Mouse (Mus musculus) G1E-ER4 (cell line): ENCODE data around the gene Rps6ka2. TPM values are rescaled to one million over a fixed set of nuclear protein-coding genes. Genes with fewer than 3 reads are reported as not detected.

ENCODE experiments used
- GATA1 ChIP-seq: IDR thresholded peaks from one replicate; pipeline ENCODE4 v1.8.0; 2012; ENCODE audit warnings: low read length, inconsistent platforms
- polyA plus RNA-seq: library from polyadenylated mRNA; stranded (reverse); fragments of >175 nt; gene quantifications from 2 replicates; pipeline ENCODE4 v1.2.3, GENCODE M21; 2012

The Rps6ka2 gene
- polyA plus RNA-seq, 1 experiment = not detected

DNA sequence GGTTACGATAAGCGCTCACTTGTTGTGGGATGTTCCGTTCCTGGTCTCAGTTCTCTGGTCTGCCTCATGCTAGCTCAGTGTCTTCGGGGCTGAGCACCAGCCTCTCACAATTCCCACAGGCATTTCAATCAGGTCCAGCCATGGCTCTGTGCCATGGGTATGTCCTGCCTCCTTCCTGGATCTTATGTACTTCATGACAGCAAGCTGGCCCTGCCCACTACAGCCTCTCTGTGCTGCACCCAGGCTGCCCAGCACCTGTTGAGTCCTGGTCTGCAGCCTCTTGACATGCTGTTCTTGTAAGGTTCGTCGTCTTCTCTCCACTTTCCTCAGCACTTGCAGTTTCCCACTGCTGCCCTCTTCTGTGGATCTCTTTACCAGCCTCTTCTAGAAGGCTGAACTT lies 75.2 kb downstream of the Rps6ka2 start:
- TF ChIP-seq GATA1 = no peak

DNA sequence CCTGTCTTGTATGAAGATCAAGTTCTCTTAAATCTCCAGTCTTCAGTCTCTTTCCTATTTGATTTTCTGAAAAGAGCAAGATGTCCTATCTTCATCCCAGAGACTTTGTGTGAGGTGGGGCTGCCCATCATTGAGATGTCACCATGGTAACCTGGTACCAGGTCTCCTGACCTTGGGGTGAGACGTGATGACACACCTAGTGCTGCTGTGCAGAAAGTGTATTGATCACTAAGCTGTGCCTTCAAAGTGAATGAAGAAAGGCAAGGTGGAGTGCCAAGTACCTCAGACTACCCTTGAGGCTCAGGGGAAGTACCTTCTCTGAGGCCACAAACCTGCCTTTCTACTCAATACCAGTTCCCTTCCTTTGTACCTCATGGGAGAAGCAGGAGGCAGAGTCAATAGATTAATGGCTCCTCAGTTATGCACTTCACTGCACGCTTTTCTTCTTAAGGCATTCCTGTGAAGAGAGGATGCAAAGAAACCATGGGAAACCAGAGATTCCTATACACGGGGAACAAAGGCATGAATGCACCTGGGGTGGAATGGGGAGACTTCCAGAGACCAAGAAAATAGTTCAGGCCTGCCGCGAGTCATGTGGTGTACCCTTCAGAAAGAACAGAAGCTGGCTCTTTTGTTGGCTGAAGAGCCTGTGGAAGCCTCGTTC lies 77.1 kb downstream of the Rps6ka2 start:
- TF ChIP-seq GATA1 = no peak

DNA sequence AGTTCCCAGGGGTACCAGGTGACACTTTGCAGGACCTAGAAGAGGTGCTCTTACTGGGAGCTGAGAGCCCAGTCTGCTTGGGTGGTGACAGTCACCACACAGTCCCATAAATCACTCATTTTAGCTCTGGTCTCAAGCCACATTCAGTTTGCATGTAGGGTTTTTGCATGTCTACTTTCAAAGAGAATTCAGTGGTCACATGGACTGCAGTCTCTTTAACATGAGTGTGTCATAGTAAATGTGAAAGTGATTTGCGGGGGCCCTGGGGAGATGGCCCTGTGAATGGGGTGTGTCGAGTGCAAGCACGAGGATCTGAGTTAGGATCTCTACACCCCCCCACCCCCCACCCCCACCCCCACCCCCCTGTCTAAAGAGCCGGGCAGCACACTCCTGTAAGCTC lies 80.5 kb downstream of the Rps6ka2 start:
- TF ChIP-seq GATA1 = no peak

DNA sequence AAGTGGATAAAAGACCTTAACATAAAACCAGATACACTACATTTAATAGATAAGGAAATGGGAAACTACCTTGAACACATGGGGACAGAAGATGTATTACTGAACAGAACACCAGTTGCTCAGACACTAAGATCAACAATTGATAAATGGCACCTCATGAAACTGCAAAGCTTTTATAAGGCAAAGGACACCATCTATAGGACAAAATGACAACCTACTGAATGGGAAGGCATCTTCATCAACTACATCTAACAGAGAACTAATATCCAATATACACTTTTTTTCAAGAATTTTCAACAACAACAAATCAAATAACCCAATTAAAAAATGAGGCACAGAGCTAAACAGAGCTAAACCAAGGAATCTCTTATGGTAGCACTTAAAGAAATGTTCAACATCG lies 87.3 kb downstream of the Rps6ka2 start:
- no peak for TF ChIP-seq GATA1

DNA sequence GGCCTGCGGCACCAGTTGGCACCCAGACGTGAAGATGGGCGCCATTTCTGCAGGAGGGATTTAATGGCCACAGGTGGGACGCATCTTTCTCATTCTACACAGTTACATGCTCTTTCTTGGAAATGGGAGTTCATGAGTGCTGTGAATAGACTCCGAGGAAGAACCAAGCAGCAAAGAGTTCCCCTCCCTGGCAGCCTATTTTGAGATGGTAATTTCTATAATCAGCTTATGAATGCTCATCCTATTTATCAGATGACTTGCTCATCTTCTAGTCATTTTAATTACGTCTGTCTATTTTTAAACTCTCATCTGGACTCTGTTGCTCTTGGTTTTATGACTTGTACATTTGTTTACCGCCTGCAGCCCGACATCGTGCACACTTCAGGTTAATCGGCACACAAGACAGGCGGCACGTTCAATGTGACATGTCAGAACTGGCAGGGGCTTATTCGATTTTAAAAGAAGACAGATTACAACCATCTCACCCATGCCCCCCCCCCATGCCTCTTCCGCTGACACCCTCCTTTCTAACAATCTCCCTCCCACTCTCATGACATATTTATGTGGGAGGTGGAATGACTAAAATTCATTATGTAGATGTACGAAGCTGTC lies 88.9 kb downstream of the Rps6ka2 start:
- no peak for TF ChIP-seq GATA1

DNA sequence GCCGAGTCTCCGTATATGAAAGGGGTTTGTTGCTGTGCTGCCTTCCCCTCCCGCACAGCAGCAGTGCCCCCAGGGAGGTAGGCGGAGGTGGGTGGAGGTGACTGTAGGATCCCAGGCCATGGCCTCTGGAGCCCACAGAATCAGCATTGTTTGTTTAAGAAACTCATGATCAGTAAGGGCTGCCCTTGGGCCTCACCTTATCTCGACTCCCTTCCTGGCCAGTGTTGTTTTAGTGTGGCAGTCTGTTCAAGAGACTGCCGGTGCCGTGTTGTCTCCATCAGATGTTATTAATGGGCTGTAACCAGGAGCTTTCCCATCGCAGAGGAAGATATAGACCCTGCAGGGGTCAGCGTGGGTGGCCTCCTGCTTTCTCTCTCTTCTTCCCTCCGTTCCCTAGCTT lies 90.4 kb downstream of the Rps6ka2 start:
- TF ChIP-seq GATA1 = no peak

DNA sequence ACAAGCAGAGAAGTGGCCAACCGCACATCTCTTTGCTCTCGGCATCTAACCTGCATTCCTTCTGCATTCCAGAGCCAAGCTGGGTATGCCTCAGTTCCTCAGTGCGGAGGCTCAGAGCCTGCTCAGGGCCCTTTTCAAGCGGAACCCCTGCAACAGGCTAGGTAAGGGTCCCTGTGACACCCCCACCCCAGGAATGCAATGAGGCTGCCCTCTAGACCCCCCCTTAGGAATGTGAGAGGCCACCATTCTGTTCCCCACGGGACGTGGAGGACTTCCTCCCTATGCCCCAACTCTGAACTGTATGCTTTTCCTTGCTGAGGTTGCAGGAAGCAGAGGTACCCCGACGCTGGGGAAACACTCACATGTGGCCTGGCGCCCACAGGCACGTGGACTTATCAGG lies 92.1 kb downstream of the Rps6ka2 start:
- TF ChIP-seq GATA1 = no peak

DNA sequence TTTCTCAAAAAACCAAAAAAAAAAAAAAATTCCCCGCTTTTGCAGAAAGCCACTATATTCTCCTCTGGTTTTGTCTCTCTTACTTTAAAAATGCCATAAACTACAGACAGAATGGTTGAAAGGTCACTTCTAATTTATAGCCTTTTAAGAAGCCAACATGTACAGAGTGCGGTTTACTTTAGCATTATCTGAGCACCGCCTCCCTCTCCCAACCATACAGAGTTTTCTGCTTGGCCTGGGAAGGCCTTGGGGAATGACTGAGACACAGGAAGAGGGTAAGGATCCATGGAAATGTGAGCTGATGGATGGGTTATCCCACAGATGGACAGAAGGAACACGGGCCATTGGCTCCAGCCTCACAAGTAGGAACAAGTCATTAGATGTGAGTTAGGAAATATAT lies 92.7 kb downstream of the Rps6ka2 start:
- no peak for TF ChIP-seq GATA1

DNA sequence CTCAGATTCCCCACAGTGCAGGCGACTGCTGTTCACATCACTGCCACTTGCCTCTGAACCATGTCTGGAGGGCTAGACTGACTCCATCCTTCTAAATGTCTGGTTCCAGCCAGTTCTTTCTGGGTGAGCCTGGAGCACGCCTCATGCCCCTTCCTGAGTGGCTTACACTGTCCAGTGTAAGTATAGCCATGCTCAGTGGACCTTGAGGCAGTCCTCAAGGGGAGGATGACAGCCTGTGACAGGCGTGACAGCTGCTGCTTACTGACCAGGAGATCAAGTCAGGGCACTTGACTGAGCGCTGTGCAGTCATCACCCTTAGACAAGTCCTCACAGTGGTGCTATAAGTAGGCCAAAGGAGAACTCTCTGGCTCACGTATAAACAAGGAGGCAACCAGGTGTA lies 94.7 kb downstream of the Rps6ka2 start:
- TF ChIP-seq GATA1 = no peak

DNA sequence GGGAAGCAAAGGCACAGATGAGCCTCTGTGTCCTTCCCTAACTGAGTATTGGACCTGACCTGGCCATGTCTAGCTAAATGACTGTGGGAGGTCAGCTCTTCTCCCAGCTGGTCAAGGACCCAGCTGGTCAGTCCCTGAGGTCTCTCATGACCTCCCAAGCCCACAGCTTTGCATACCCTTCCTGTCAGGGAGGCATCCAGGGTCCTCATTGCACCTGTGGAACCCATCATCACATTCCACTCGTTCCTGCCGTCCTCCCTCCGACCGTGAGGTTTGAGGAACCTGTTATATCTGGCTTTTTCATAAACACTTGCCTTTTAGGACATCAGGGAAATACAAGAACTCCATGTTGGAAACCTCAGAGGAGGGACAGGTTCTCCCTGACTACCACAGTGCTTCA lies 95.4 kb downstream of the Rps6ka2 start:
- no peak for TF ChIP-seq GATA1

DNA sequence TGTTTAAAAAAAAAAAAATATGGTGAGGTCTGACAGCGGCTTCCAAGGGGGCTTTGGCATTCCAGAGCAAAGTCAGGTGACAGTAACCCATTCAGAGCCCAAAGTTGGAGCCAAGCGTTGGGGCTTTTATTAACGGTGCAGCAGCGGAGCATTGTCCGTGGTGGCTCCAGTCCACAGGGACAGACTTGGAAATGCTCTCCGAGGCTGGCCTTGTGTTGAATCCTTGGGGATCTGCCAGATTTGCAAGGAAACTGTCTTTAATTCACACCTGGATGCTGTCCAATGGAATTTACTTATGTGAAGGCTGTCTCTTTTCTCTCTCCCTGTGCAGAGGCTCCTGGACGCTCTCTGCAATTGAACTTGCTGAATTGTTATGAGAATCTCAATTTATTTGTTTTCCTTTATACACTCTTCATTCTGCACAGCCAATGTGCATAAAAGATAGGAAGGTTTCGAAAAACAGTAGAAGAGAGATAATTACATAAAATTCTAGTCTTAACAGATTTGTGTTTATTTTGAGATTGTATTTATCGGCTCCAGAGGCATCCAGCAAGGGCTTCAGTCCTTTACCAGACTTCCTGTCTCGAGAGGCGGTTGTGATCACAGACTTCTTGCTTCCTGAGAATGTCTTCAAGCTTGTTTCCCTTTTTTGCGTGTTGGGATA lies 95.9 kb downstream of the Rps6ka2 start:
- no peak for TF ChIP-seq GATA1

DNA sequence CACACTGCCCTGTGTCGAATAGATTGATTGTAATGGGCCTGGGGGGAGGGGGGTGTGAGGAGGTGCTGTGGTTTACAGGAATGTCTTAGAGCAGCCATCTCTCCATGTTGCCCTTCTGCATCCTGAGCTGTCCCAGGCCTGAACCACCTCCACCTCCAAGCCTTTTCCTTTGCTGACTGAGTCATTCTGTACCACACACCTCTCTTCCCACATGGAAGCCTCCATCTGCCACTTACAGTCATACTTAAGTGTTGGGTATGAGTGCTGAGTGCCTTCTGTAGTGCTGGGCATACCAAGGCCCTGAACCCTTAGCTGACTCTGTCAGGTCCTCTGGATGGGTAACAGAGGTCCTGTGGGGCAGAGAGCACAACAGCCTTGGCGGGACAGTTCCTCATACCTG lies 97.9 kb downstream of the Rps6ka2 start:
- TF ChIP-seq GATA1 = no peak

DNA sequence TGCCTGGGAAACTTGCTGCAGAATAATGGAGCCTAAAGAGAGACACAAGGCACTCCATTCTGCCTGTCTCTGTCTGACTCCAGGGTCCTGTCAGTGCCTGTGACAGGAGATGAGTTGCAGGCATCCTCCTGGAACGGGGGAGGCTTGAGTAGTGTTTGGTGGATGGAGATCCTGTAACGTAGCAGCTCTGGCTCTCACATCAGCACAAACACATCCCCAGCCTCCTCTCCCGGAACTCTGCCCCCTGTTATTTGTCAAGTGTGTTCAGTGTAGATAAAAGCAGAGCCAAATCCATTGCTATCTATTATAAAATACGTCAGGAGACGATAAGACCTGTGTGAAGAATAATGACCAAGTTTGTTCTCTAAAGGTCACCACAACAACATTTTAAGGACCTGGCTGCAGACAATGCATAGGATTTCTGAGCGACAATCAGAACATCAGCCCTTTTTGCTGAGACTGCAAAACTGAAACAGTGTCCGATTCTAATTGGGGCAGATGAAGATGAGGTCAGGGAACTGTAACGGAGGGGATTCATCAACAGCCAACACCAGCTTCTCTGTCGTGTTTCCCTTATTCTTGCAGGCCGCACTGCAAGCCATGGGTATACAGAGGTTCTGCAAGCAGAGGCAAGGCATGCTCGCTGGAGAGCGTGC lies 99.4 kb downstream of the Rps6ka2 start:
- no peak for TF ChIP-seq GATA1

DNA sequence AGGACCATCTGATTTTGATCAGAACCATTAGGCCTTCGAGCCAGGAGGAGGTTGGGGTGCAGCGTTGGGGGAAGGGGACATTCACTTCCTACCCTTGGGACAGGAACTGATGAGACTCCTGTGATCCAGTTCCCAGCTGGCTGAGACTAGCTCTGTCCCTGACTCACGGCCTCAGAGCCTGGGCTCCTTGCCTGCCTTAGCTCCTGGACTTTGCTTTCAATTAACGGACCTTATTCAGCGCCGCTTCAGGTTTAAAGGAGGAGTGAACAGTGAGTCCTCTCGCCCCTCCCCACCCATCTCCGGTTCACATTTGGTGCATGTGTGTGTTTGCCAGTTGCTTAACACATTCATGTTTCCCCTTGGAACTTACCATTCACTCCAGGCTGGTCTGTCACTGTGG lies 100.6 kb downstream of the Rps6ka2 start:
- TF ChIP-seq GATA1 = no peak

DNA sequence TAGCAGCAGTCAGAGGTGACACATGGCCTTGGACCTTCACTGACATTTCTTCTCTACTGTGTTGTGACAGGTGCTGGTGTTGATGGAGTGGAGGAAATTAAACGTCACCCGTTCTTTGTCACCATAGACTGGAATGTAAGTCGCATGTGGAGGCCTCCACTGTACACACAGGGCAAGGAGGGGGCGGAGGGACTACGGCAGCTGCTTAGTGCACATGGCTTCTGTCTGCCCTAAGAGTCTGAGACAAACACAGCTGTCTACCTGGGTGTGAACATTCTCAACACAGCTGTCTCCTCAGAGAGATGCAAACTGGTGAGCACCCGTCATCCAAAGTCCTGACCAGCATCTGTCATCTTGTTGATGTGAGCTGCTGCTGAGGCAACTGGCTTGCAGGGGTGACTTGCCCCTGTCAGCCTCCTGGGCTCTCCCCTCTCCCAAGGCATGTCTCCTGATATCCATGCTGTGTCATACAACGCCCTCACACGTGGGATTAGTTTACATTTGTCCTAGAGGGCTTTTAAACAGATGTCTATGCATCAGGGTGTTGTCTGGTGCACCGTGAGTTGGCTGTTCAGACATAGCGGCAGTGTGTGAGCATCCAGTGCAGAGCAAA lies 101.7 kb downstream of the Rps6ka2 start:
- no peak for TF ChIP-seq GATA1

DNA sequence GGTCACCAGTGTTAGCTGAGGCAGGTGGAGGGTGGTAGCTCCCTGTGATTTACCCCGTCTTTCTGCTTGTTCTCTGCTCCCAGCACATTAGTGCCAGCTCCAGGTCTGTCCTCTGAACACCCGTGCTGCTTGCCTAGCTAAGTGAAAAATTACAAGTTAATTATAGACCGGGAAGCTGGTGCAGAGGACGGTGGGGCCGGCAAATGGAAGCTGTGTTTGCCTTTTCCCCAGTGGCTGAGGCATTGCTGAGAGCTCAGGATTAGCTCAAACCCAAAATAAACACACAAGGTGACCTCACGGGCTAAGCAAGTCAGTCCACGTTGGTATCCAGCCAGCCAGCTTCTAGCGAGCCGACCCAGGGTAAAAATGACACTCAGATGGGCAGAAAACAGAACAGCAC lies 103.1 kb downstream of the Rps6ka2 start:
- TF ChIP-seq GATA1 = no peak
